Comparison of ENCODE assay signal across 8 mouse cellular contexts in the genomic region with DNA sequence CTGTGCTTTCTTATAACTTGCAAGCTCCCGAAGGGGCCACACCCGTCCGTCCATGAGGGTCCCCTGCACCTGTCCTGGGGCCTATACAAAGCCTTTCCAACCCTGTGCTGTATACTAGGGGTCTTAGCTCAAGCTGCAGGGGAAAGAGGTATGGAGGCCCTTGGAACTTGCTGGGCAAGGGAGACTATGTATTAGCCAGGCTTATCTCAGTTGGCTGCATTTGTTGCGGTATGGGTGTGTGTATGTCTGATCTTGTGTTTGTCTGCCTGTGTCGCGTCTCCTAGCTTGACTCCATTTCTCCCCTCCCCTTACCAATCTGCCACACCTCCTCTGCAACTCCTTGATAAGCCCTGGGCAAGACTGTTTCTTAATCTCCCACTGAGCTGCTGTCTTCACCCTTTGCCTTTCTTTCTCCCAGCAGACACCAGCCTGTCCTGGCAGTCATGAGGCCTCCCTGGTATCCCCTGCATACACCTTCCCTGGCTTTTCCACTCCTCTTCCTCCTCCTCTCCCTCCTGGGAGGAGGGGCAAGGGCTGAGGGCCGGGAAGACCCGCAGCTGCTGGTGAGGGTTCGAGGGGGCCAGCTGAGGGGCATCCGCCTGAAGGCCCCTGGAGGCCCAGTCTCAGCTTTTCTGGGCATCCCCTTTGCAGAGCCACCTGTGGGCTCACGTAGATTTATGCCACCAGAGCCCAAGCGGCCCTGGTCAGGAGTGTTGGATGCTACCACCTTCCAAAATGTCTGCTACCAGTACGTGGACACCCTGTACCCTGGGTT. TPM values are rescaled to one million over a fixed set of nuclear protein-coding genes. Genes with fewer than 3 reads are reported as not detected.
DNase-seq lines count a peak whose midpoint lies in the region; ATAC-seq and TF ChIP-seq lines count a peak whose summit lies in the region.

No protein-coding gene starts in this region.

- no peak for TF ChIP-seq CTCF in stomach, postnatal 0 days (IDR thresholded peaks at IDR 0.05; ENCODE audit: low read depth)

- H3K9ac ChIP-seq in neural tube, embryonic 11.5 days (ENCODE audit: low read length): peak overlapping the region; percentile 18
- H3K9ac ChIP-seq in forebrain, embryonic 12.5 days: no peak overlapping the region
- H3K9ac ChIP-seq in liver, embryonic 16.5 days (ENCODE audit: low read depth, low read length): peak overlapping the region; percentile 91
- H3K9ac ChIP-seq in stomach, postnatal 0 days (ENCODE audit: low read length): no peak overlapping the region

- no peak for ATAC-seq in neural tube, embryonic 11.5 days (ENCODE audit: insufficient read depth, low FRiP score, low TSS enrichment)
- no peak for ATAC-seq in forebrain, embryonic 12.5 days (ENCODE audit: low FRiP score)
- peak; percentile 72 for ATAC-seq in liver, embryonic 16.5 days (ENCODE audit: low read depth)
- ATAC-seq in stomach, postnatal 0 days (ENCODE audit: low FRiP score, low TSS enrichment): no peak

- no peak overlapping the region for H3K27ac ChIP-seq in neural tube, embryonic 11.5 days (ENCODE audit: low read depth, low read length)
- H3K27ac ChIP-seq in forebrain, embryonic 12.5 days: 0 out of 2 replicates have a peak overlapping the region, but pooled peaks have one; percentile 25
- H3K27ac ChIP-seq in liver, embryonic 16.5 days (ENCODE audit: low read length): peak overlapping the region; percentile 100
- no peak overlapping the region for H3K27ac ChIP-seq in stomach, postnatal 0 days (replicated peaks)

- peaks cover 21% of the 10 kb centered on the region for H3K4me1 ChIP-seq in neural tube, embryonic 11.5 days (ENCODE audit: control insufficient read depth, insufficient read depth, low read length)
- H3K4me1 ChIP-seq in forebrain, embryonic 12.5 days: peaks cover 45% of the 10 kb centered on the region
- peaks cover 68% of the 10 kb centered on the region for H3K4me1 ChIP-seq in liver, embryonic 16.5 days (ENCODE audit: control insufficient read depth, low read depth, low read length)
- peaks cover 14% of the 10 kb centered on the region for H3K4me1 ChIP-seq in stomach, postnatal 0 days (replicated peaks; ENCODE audit: control insufficient read depth, insufficient read depth)

- WGBS in neural tube, embryonic 11.5 days: 57% methylated on average over 13 of the region's 13 CpGs
- WGBS in forebrain, embryonic 12.5 days: 62% methylated on average over 13 of the region's 13 CpGs
- WGBS in liver, embryonic 16.5 days (ENCODE audit: insufficient replicate concordance): 20% methylated on average over 13 of the region's 13 CpGs
- WGBS in stomach, postnatal 0 days: 57% methylated on average over 13 of the region's 13 CpGs

- H3K4me2 ChIP-seq in neural tube, embryonic 11.5 days (ENCODE audit: low read depth): peak overlapping the region; percentile 28
- H3K4me2 ChIP-seq in forebrain, embryonic 12.5 days: no peak overlapping the region
- peak overlapping the region; percentile 100 for H3K4me2 ChIP-seq in liver, embryonic 16.5 days (ENCODE audit: low read depth, low read length)
- H3K4me2 ChIP-seq in stomach, postnatal 0 days (replicated peaks; ENCODE audit: low read depth): peak overlapping the region; percentile 64

- H3K4me3 ChIP-seq in neural tube, embryonic 11.5 days (ENCODE audit: low read depth, low read length): peak overlapping the region; percentile 39; the same call in 1 of the 2 replicates
- no peak overlapping the region for H3K4me3 ChIP-seq in forebrain, embryonic 12.5 days (replicated peaks)
- H3K4me3 ChIP-seq in liver, embryonic 16.5 days (ENCODE audit: low read depth, low read length): peak overlapping the region; percentile 79
- no peak overlapping the region for H3K4me3 ChIP-seq in stomach, postnatal 0 days (ENCODE audit: low read depth, low read length)

- TF ChIP-seq EP300 in stomach, postnatal 0 days (optimal IDR thresholded peaks at IDR 0.05): no peak

- H3K36me3 ChIP-seq in neural tube, embryonic 11.5 days (ENCODE audit: control insufficient read depth, insufficient read depth, low read length): no peaks in the 10 kb centered on the region
- H3K36me3 ChIP-seq in forebrain, embryonic 12.5 days (replicated peaks): peaks cover under 1% of the 10 kb centered on the region; the same call in 1 of the 2 replicates
- H3K36me3 ChIP-seq in liver, embryonic 16.5 days (ENCODE audit: control insufficient read depth, insufficient read depth): no peaks in the 10 kb centered on the region
- H3K36me3 ChIP-seq in stomach, postnatal 0 days (ENCODE audit: control insufficient read depth, insufficient read depth, low read length): no peaks in the 10 kb centered on the region

- DNase-seq in neural tube, embryonic 11.5 days (ENCODE audit: low spot score): no peak
- no peak for DNase-seq in neural tube, embryonic 10.5 days (ENCODE audit: extremely low spot score, low spot score)
- DNase-seq in stomach, postnatal 0 days (ENCODE audit: low spot score): no peak
- no peak for DNase-seq in Muller cell, postnatal 12 days (ENCODE audit: inconsistent ontology term)
- DNase-seq in right cerebral cortex, adult 18-20 months: no peak
- DNase-seq in gastrocnemius, postnatal 4 days (ENCODE audit: low spot score in 2 of 2): no peak

- no peaks in the 10 kb centered on the region for H3K9me3 ChIP-seq in neural tube, embryonic 11.5 days (ENCODE audit: control insufficient read depth, low read length)
- no peaks in the 10 kb centered on the region for H3K9me3 ChIP-seq in forebrain, embryonic 12.5 days
- H3K9me3 ChIP-seq in liver, embryonic 16.5 days (replicated peaks; ENCODE audit: control insufficient read depth, low read length): no peaks in the 10 kb centered on the region
- H3K9me3 ChIP-seq in stomach, postnatal 0 days (ENCODE audit: control insufficient read depth, low read length): no peaks in the 10 kb centered on the region

- H3K27me3 ChIP-seq in neural tube, embryonic 11.5 days (ENCODE audit: control insufficient read depth, insufficient read depth, low read length): peaks cover 42% of the 10 kb centered on the region
- peaks cover 62% of the 10 kb centered on the region for H3K27me3 ChIP-seq in forebrain, embryonic 12.5 days
- H3K27me3 ChIP-seq in liver, embryonic 16.5 days (ENCODE audit: control insufficient read depth, insufficient read depth, low read depth, low read length): peaks cover 26% of the 10 kb centered on the region
- H3K27me3 ChIP-seq in stomach, postnatal 0 days (ENCODE audit: control insufficient read depth, insufficient read depth, low read length): no peaks in the 10 kb centered on the region; the same call in 1 of the 2 replicates

RNA-seq across cellular contexts. Expression of gene Ache, which starts 2.5 kb away (rescaled TPM):
- 14.5 and 14.7 TPM in 2 replicates for polyA plus RNA-seq in neural tube, embryonic 11.5 days (2014; fragmentation: Nextera tagmentation; extraction: Ambion mirVana)
- polyA plus RNA-seq in forebrain, embryonic 12.5 days (2016; fragmentation: Nextera tagmentation; extraction: Ambion mirVana): 3.1 and 3.6 TPM in 2 replicates
- 14.4 and 18.6 TPM in 2 replicates for polyA plus RNA-seq in liver, embryonic 16.5 days (2015; fragmentation: Nextera tagmentation; extraction: Ambion mirVana)
- 10.0 and 12.2 TPM in 2 replicates for polyA plus RNA-seq in stomach, postnatal 0 days (2015; fragmentation: Nextera tagmentation; extraction: Ambion mirVana)
- 10 to 100 TPM; 68.5 to 78.9 TPM for total RNA-seq in gastrocnemius, postnatal 4 days (2021)

RNA-seq across cellular contexts. Expression of gene Ufsp1, which starts 4.7 kb away (rescaled TPM):
- polyA plus RNA-seq in neural tube, embryonic 11.5 days (2014; fragmentation: Nextera tagmentation; extraction: Ambion mirVana): 9.3 and 10.9 TPM in 2 replicates
- 6.0 and 7.2 TPM in 2 replicates for polyA plus RNA-seq in forebrain, embryonic 12.5 days (2016; fragmentation: Nextera tagmentation; extraction: Ambion mirVana)
- polyA plus RNA-seq in liver, embryonic 16.5 days (2015; fragmentation: Nextera tagmentation; extraction: Ambion mirVana): 7.0 and 7.8 TPM in 2 replicates
- 11.0 and 11.4 TPM in 2 replicates for polyA plus RNA-seq in stomach, postnatal 0 days (2015; fragmentation: Nextera tagmentation; extraction: Ambion mirVana)
- 10 to 100 TPM; 47.7 to 51.2 TPM for total RNA-seq in gastrocnemius, postnatal 4 days (2021)

RNA-seq across cellular contexts. Expression of gene Srrt, which starts 17.7 kb away (rescaled TPM):
- polyA plus RNA-seq in neural tube, embryonic 11.5 days (2014; fragmentation: Nextera tagmentation; extraction: Ambion mirVana): 151 and 166 TPM in 2 replicates
- polyA plus RNA-seq in forebrain, embryonic 12.5 days (2016; fragmentation: Nextera tagmentation; extraction: Ambion mirVana): 184 and 198 TPM in 2 replicates
- 68.0 and 69.7 TPM in 2 replicates for polyA plus RNA-seq in liver, embryonic 16.5 days (2015; fragmentation: Nextera tagmentation; extraction: Ambion mirVana)
- polyA plus RNA-seq in stomach, postnatal 0 days (2015; fragmentation: Nextera tagmentation; extraction: Ambion mirVana): 29.3 and 31.6 TPM in 2 replicates
- total RNA-seq in gastrocnemius, postnatal 4 days (2021): 100 to 1,000 TPM; 113 to 138 TPM

RNA-seq across cellular contexts. Expression of gene Trip6, which starts 24.4 kb away (rescaled TPM):
- polyA plus RNA-seq in neural tube, embryonic 11.5 days (2014; fragmentation: Nextera tagmentation; extraction: Ambion mirVana): 38.1 and 40.3 TPM in 2 replicates
- polyA plus RNA-seq in forebrain, embryonic 12.5 days (2016; fragmentation: Nextera tagmentation; extraction: Ambion mirVana): 41.3 and 43.9 TPM in 2 replicates
- 9.3 and 9.6 TPM in 2 replicates for polyA plus RNA-seq in liver, embryonic 16.5 days (2015; fragmentation: Nextera tagmentation; extraction: Ambion mirVana)
- 46.4 and 47.9 TPM in 2 replicates for polyA plus RNA-seq in stomach, postnatal 0 days (2015; fragmentation: Nextera tagmentation; extraction: Ambion mirVana)
- total RNA-seq in gastrocnemius, postnatal 4 days (2021): 10 to 100 TPM; 31.2 to 31.9 TPM

RNA-seq across cellular contexts. Expression of gene Slc12a9, which starts 43.6 kb away (rescaled TPM):
- polyA plus RNA-seq in neural tube, embryonic 11.5 days (2014; fragmentation: Nextera tagmentation; extraction: Ambion mirVana): 7.9 and 9.0 TPM in 2 replicates
- 17.3 and 17.4 TPM in 2 replicates for polyA plus RNA-seq in forebrain, embryonic 12.5 days (2016; fragmentation: Nextera tagmentation; extraction: Ambion mirVana)
- polyA plus RNA-seq in liver, embryonic 16.5 days (2015; fragmentation: Nextera tagmentation; extraction: Ambion mirVana): 2.8 and 3.0 TPM in 2 replicates
- polyA plus RNA-seq in stomach, postnatal 0 days (2015; fragmentation: Nextera tagmentation; extraction: Ambion mirVana): 6.5 and 7.2 TPM in 2 replicates
- 10 to 100 TPM in 1 of 2 experiments, 1 to 10 TPM in 1; 8.2 to 10.3 TPM for total RNA-seq in gastrocnemius, postnatal 4 days (2021)

Comparison
In these comparisons a context has a peak if more than half of its experiments do, and no peak if none do; other contexts are left out.
1. H3K27ac ChIP-seq: peak in forebrain, embryonic 12.5 days (single experiment) and liver, embryonic 16.5 days (single experiment); none in neural tube, embryonic 11.5 days (single experiment) and stomach, postnatal 0 days (single experiment).
2. H3K4me3 ChIP-seq: peak in neural tube, embryonic 11.5 days (single experiment) and liver, embryonic 16.5 days (single experiment); none in forebrain, embryonic 12.5 days (single experiment) and stomach, postnatal 0 days (single experiment).
3. H3K9ac ChIP-seq: peak in neural tube, embryonic 11.5 days (single experiment) and liver, embryonic 16.5 days (single experiment); none in forebrain, embryonic 12.5 days (single experiment) and stomach, postnatal 0 days (single experiment).